Comparison of ENCODE assay signal across 8 mouse cellular contexts in the genomic region with DNA sequence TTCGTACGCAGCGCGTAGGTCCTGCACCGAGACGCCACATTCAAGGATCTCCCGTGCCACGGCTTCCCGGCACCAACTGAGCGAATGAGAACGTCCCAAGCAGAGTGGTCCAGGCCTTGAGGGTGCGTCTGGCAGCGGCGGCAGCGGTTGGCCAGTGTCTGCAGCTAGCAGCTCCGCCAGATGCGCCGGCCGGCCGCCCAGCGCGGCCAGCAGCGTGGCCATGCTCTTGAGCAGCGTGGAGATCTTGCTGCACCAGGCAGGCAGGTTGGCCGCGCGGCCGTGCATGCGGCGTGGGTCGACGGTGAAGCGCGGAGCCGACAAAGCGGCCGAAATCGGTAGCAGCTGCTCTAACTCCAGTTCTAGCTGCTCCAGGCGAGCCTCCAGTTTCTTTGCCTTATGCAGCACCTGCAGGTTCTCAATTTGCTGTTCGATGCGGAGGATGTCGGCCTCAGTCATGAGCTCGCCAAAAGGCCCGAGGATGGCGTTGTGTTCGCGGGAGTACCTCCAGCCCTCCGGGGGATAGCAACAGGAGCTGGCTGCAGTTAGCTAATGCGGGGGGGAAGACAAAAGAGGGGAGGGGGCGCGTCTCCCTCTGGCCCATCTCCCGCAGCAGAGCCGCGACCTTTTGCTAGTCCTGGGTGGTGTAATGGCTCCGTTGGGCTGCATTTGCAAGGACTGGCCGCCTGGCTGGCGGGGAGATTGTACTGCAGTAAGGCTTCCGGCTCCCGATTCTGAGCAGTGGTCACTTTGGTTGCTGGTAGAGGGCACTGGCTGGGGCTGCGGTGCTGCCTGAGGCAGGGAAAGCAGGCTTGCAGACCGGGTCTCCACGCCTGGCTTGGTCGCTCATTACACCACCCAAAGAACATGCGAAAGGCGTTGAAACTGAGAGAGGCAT. TPM values are rescaled to one million over a fixed set of nuclear protein-coding genes. Genes with fewer than 3 reads are reported as not detected.
DNase-seq lines count a peak whose midpoint lies in the region; ATAC-seq lines count a peak whose summit lies in the region.

No protein-coding gene starts in this region.

- no peak for ATAC-seq in kidney, embryonic 15.5 days (replicated peaks; ENCODE audit: low FRiP score)
- ATAC-seq in hindbrain, embryonic 12.5 days (ENCODE audit: low FRiP score), result no peak
- ATAC-seq in midbrain, embryonic 14.5 days (ENCODE audit: low FRiP score, low TSS enrichment), result no peak

- no peak for DNase-seq in kidney, adult 11 months
- DNase-seq in embryo, embryonic 11 days, result peak; percentile 61
- DNase-seq in midbrain, embryonic 14.5 days, result peak; percentile 58
- DNase-seq in adipocyte (ENCODE audit: low spot score), result no peak
- no peak for DNase-seq in adrenal gland, postnatal 14 days
- no peak for DNase-seq in gastrocnemius, adult 8-10 months (ENCODE audit: low spot score in 2 of 2)

- H3K9me3 ChIP-seq in kidney, embryonic 15.5 days (replicated peaks), result no peaks in the 10 kb centered on the region
- H3K9me3 ChIP-seq in hindbrain, embryonic 12.5 days (replicated peaks), result no peaks in the 10 kb centered on the region
- H3K9me3 ChIP-seq in midbrain, embryonic 14.5 days (ENCODE audit: control insufficient read depth, low read length), result no peaks in the 10 kb centered on the region

- peak overlapping the region; percentile 53 for H3K4me2 ChIP-seq in kidney, embryonic 15.5 days
- H3K4me2 ChIP-seq in hindbrain, embryonic 12.5 days (replicated peaks), result peak overlapping the region; percentile 41
- H3K4me2 ChIP-seq in midbrain, embryonic 14.5 days (ENCODE audit: low read length), result peak overlapping the region; percentile 47

- 8% methylated on average over 65 of the region's 65 CpGs for WGBS in kidney, embryonic 15.5 days
- WGBS in hindbrain, embryonic 12.5 days, result 3% methylated on average over 64 of the region's 65 CpGs
- 2% methylated on average over 65 of the region's 65 CpGs for WGBS in midbrain, embryonic 14.5 days

- peak overlapping the region; percentile 27; the same call in 1 of the 2 replicates for H3K9ac ChIP-seq in kidney, embryonic 15.5 days
- H3K9ac ChIP-seq in hindbrain, embryonic 12.5 days, result 0 out of 2 replicates have a peak overlapping the region, but pooled peaks have one; percentile 6
- peak overlapping the region; percentile 20; the same call in 1 of the 2 replicates for H3K9ac ChIP-seq in midbrain, embryonic 14.5 days (replicated peaks; ENCODE audit: low read length)

- H3K4me3 ChIP-seq in kidney, embryonic 15.5 days (replicated peaks), result peak overlapping the region; percentile 29
- H3K4me3 ChIP-seq in hindbrain, embryonic 12.5 days, result peak overlapping the region; percentile 23
- H3K4me3 ChIP-seq in midbrain, embryonic 14.5 days (replicated peaks; ENCODE audit: low read depth, low read length), result peak overlapping the region; percentile 24

- peaks cover 3% of the 10 kb centered on the region; the same call in 1 of the 2 replicates for H3K36me3 ChIP-seq in kidney, embryonic 15.5 days
- H3K36me3 ChIP-seq in hindbrain, embryonic 12.5 days, result no peaks in the 10 kb centered on the region
- no peaks in the 10 kb centered on the region for H3K36me3 ChIP-seq in midbrain, embryonic 14.5 days (ENCODE audit: control insufficient read depth, insufficient read depth, low read length)

- H3K27ac ChIP-seq in kidney, embryonic 15.5 days, result peak overlapping the region; percentile 15; the same call in 1 of the 2 replicates
- no peak overlapping the region for H3K27ac ChIP-seq in hindbrain, embryonic 12.5 days
- no peak overlapping the region for H3K27ac ChIP-seq in midbrain, embryonic 14.5 days (replicated peaks; ENCODE audit: low read depth, low read length)

- H3K27me3 ChIP-seq in kidney, embryonic 15.5 days, result peaks cover 99% of the 10 kb centered on the region
- H3K27me3 ChIP-seq in hindbrain, embryonic 12.5 days, result peaks cover 100% of the 10 kb centered on the region
- H3K27me3 ChIP-seq in midbrain, embryonic 14.5 days (ENCODE audit: control insufficient read depth, insufficient read depth, low read length), result peaks cover 100% of the 10 kb centered on the region

- H3K4me1 ChIP-seq in kidney, embryonic 15.5 days, result peaks cover 71% of the 10 kb centered on the region
- peaks cover 26% of the 10 kb centered on the region for H3K4me1 ChIP-seq in hindbrain, embryonic 12.5 days
- peaks cover 16% of the 10 kb centered on the region for H3K4me1 ChIP-seq in midbrain, embryonic 14.5 days (ENCODE audit: control insufficient read depth, insufficient read depth, low read length)

RNA-seq across cellular contexts. Expression of a gene that starts 10.5 kb away (rescaled TPM):
- 1.5 and 2.4 TPM in 2 replicates for polyA plus RNA-seq in kidney, embryonic 15.5 days (2015; fragmentation: Nextera tagmentation; extraction: Ambion mirVana)
- polyA plus RNA-seq in hindbrain, embryonic 12.5 days (2016; fragmentation: Nextera tagmentation; extraction: Ambion mirVana), result 0.59 and 0.74 TPM in 2 replicates
- 0.54 and 1.2 TPM in 2 replicates for polyA plus RNA-seq in midbrain, embryonic 14.5 days (2014; fragmentation: Nextera tagmentation; extraction: Ambion mirVana)
- 2.9 and 4.8 TPM in 2 replicates for total RNA-seq in adrenal gland, postnatal 14 days (2021)
- under 1 TPM in 3 of 4 experiments, not detected in 1; 0.40 to 0.90 (median 0.85) TPM for total RNA-seq in gastrocnemius, adult 8-10 months (2022)

RNA-seq across cellular contexts. Expression of a gene that starts 25.9 kb away (rescaled TPM):
- 25.5 and 28.1 TPM in 2 replicates for polyA plus RNA-seq in kidney, embryonic 15.5 days (2015; fragmentation: Nextera tagmentation; extraction: Ambion mirVana)
- polyA plus RNA-seq in hindbrain, embryonic 12.5 days (2016; fragmentation: Nextera tagmentation; extraction: Ambion mirVana), result 0.82 and 2.3 TPM in 2 replicates
- polyA plus RNA-seq in midbrain, embryonic 14.5 days (2014; fragmentation: Nextera tagmentation; extraction: Ambion mirVana), result not detected in 2 replicates
- total RNA-seq in adrenal gland, postnatal 14 days (2021), result 0.71 and 0.96 TPM in 2 replicates
- total RNA-seq in gastrocnemius, adult 8-10 months (2022), result under 1 TPM; 0.11 to 0.48 (median 0.28) TPM

RNA-seq across cellular contexts. Expression of a gene that starts 32.4 kb away (rescaled TPM):
- polyA plus RNA-seq in kidney, embryonic 15.5 days (2015; fragmentation: Nextera tagmentation; extraction: Ambion mirVana), result 0.08 and 0.17 TPM in 2 replicates
- 2.4 and 2.9 TPM in 2 replicates for polyA plus RNA-seq in hindbrain, embryonic 12.5 days (2016; fragmentation: Nextera tagmentation; extraction: Ambion mirVana)
- polyA plus RNA-seq in midbrain, embryonic 14.5 days (2014; fragmentation: Nextera tagmentation; extraction: Ambion mirVana), result not detected in 2 replicates
- total RNA-seq in adrenal gland, postnatal 14 days (2021), result not detected in 2 replicates
- total RNA-seq in gastrocnemius, adult 8-10 months (2022), result not detected

RNA-seq across cellular contexts. Expression of a gene that starts 51.7 kb away (rescaled TPM):
- polyA plus RNA-seq in kidney, embryonic 15.5 days (2015; fragmentation: Nextera tagmentation; extraction: Ambion mirVana), result 65.6 and 71.7 TPM in 2 replicates
- polyA plus RNA-seq in hindbrain, embryonic 12.5 days (2016; fragmentation: Nextera tagmentation; extraction: Ambion mirVana), result 128 and 132 TPM in 2 replicates
- polyA plus RNA-seq in midbrain, embryonic 14.5 days (2014; fragmentation: Nextera tagmentation; extraction: Ambion mirVana), result 276 and 368 TPM in 2 replicates
- 32.2 and 34.2 TPM in 2 replicates for total RNA-seq in adrenal gland, postnatal 14 days (2021)
- 10 to 100 TPM; 13.8 to 15.9 (median 15.1) TPM for total RNA-seq in gastrocnemius, adult 8-10 months (2022)

RNA-seq across cellular contexts. Expression of a gene that starts 54.0 kb away (rescaled TPM):
- polyA plus RNA-seq in kidney, embryonic 15.5 days (2015; fragmentation: Nextera tagmentation; extraction: Ambion mirVana), result 19.8 and 20.9 TPM in 2 replicates
- polyA plus RNA-seq in hindbrain, embryonic 12.5 days (2016; fragmentation: Nextera tagmentation; extraction: Ambion mirVana), result 11.7 and 12.0 TPM in 2 replicates
- 7.0 and 8.0 TPM in 2 replicates for polyA plus RNA-seq in midbrain, embryonic 14.5 days (2014; fragmentation: Nextera tagmentation; extraction: Ambion mirVana)
- total RNA-seq in adrenal gland, postnatal 14 days (2021), result 16.9 and 21.5 TPM in 2 replicates
- total RNA-seq in gastrocnemius, adult 8-10 months (2022), result 1 to 10 TPM; 5.2 to 6.1 (median 5.8) TPM

Comparison
In these comparisons a context has a peak if more than half of its experiments do, and no peak if none do; other contexts are left out.
1. DNase-seq: peak in embryo, embryonic 11 days (single experiment) and midbrain, embryonic 14.5 days (single experiment); none in kidney, adult 11 months (single experiment), adipocyte (single experiment), adrenal gland, postnatal 14 days (single experiment) and gastrocnemius, adult 8-10 months (0 of 2).
2. Peak in every context shown above with its lines, with median percentiles within 50 percentile points of each other: H3K4me2 ChIP-seq, H3K4me3 ChIP-seq and H3K9ac ChIP-seq.